Mouse (Mus musculus): Measurements from ENCODE around the gene Flt1.
A peak's percentile ranks its signal among the peaks of the same experiment; 100 is the strongest.

The Flt1 gene

DNA sequence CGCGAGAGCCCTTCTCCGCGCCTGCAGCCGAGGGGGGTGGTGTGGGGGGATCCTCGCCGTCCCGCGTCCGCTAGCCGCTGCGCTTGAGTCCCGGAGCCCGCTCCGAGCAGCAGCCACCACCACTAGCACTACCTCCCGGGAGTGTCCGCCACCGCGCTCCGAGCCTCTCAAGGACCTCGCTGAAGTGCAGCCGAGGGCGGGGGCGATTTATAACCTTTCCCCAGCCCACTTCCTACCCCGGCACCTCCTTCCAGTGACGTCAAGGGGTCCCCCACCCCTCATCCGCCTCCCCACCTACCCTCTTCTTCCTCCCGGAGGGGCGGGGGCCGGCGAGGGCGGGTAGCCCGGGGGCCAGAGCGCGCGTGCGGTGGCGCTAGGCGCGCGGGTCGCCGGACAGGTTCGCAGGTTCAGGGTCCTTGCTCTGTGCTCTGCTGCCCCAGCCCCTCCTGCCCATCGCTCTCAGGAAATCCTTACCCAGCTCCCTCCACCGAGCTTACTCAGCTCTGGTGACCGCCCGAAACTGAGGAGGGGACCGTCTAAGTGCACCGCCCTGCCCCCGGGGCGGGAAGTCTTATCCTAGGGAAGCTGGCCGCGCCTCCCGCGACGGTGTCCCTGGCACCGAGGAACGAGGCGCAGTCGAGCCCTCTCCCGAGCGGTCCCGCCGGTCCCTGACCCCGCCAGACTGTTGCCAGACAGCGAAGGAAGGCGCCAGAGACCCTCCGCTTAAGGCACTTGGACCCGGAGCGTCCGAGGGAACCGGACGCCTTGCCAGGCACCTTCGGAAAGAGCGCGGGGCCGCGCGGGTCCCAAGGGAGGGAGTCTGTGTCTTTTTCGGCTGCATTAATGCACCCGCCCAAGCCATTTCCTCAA, at the start of gene Flt1:
Gene Flt1, minus strand, starts transcription at position 181 of the 870 bp plus-strand sequence.
- DNase-seq (ENCODE audit: low spot score in 2 of 2), result no peak

DNA sequence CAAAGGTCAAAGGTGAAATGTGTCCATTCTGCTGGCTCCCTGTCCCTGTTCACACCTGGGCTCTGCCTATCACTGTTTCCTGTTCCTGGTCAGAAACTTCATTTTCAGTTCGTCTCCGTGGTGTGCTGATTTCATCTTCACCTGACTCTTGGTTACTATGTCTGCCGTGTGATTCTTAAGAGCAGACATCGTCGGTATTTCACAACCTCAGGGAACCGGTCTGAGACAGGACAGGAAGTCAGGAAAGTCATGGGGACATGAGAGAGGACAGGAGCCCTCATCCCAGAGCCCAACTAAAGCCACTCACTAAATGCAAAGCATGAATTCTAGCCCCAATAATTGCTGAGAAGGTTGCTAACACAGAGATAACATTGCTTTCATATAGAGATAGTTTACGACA, 49.4 kb upstream of the Flt1 start:
- DNase-seq (ENCODE audit: low spot score in 2 of 2), result no peak

- no peak for DNase-seq (ENCODE audit: low spot score in 2 of 2)
These were observed 44.1 kb upstream of the Flt1 start for GRCm38 (mm10) chr5:147769918-147770317.

DNA sequence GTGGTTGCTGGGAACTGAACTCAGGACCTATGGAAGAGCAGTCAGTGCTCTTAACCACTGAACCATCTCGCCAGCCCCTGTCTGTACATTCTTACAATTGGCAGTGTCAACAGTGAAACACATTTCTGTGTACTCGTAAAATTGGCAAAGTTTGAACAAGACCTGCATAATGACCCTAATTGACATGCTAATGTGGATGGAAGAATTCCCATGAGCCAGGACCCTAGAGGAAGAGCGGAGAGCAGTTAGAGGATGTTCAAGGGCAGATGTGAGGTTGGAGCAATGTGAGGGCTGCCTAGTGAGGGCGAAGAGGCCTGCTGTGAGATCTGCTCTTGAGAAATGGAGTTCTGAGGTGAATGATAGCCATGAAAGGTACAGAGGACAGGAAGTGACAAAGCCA, 38.2 kb upstream of the Flt1 start:
- no peak for DNase-seq (ENCODE audit: low spot score in 2 of 2)

- DNase-seq (ENCODE audit: low spot score in 2 of 2), result no peak
These were observed 36.2 kb upstream of the Flt1 start for GRCm38 (mm10) chr5:147761984-147762383.

DNA sequence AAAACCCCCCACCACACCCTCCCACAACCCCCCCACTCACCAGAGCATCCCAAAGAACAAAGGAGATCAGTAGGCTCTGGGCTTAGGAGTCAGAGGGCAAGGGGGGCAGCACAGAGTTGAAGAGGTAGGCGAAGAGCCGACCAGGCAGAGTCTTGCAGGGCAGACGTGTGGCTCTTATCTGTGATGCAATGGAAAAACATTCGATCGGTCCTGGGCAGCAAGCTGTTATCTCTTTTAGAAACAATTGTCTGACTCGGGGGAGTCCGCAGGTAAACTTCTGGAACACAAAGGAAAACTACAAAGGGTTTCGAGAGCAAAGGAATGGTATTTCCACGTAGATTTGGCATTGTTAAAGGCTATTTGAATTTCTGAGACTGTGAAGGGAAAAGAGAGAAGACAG, 35.5 kb upstream of the Flt1 start:
- DNase-seq (ENCODE audit: low spot score in 2 of 2), result no peak

GRCm38 (mm10) chr5:147758640-147759319, 33.0 kb upstream of the Flt1 start:
- DNase-seq (ENCODE audit: low spot score in 2 of 2), result no peak

- DNase-seq (ENCODE audit: low spot score in 2 of 2), result no peak
These were observed 32.2 kb upstream of the Flt1 start for GRCm38 (mm10) chr5:147757832-147758587.

DNA sequence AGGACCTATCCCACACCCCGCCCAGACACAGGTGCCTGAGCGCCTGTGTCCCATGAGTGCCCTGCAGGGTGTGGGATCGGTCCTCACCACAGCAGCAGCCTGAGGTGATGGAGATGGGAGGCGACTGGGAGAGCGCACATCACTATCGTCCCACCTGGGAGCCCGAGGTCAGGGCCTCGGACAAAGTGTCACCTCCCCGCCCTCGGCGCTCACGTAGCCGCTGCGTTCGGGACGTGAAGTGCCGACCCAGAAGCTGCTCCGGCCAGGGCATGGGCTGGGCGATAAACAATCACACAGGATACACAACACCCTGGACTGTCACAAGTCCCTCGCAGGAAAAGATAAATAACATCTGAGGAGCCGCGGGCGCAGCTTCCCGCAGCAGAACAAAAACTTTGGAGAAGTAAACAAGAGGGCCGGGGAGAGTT, 27.1 kb upstream of the Flt1 start:
- DNase-seq (ENCODE audit: low spot score in 2 of 2), result no peak

DNA sequence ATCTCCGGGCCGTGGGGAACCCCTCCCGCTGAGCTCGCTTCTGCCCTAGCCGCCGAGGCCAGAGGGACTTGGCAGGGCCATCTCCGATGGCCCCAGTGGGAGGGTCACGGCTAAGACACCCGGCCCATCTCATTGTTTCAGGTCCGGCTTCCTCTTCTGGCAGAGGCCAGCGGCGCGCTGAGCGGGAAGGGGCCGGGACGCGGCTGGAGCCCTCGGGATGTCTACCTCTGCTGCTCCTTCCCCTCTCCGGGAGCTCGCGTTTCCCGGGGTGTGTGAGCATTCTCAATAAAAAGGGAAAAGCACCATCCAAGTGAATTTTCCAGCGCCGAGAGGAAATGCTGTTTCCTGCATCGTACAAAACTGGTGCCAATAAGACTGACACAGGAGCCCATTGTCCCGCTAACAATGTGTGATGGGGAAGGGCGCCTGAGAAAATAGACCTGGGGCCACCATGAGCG, 25.9 kb upstream of the Flt1 start:
- peak in 1 of 2 experiments; percentile 13 for DNase-seq (ENCODE audit: low spot score in 2 of 2)

- no peak for DNase-seq (ENCODE audit: low spot score in 2 of 2)
These were observed 24.2 kb upstream of the Flt1 start for GRCm38 (mm10) chr5:147749972-147750371.

DNA sequence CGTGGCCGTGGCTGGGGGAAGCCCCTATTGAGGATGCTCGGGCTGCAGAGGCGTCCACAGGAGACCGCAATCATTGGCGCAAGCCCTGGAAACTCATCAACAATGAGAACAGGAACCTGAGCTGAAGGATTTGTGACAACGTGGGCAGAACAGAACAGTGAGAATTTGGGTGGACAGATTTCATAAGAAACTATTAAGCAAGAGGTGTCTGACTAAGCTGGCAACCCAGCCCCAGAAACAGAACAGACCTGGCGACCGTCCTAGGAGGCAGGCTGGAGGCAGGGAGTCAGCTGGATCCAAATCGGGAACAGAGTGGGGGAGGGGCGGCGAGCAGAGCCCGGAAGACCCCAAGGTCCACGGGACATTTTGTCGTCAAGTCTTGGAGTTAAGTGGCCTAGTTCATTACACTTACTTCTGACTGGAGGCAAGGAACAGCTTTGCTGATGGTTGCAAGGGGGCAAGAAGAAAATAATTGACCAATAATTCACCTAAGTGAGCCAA, 22.3 kb upstream of the Flt1 start:
- DNase-seq (ENCODE audit: low spot score in 2 of 2), result peak in 1 of 2 experiments; percentile 10

GRCm38 (mm10) chr5:147744900-147745653, 19.3 kb upstream of the Flt1 start:
- no peak for DNase-seq (ENCODE audit: low spot score in 2 of 2)

GRCm38 (mm10) chr5:147742468-147743111, 16.8 kb upstream of the Flt1 start:
- no peak for DNase-seq (ENCODE audit: low spot score in 2 of 2)

DNA sequence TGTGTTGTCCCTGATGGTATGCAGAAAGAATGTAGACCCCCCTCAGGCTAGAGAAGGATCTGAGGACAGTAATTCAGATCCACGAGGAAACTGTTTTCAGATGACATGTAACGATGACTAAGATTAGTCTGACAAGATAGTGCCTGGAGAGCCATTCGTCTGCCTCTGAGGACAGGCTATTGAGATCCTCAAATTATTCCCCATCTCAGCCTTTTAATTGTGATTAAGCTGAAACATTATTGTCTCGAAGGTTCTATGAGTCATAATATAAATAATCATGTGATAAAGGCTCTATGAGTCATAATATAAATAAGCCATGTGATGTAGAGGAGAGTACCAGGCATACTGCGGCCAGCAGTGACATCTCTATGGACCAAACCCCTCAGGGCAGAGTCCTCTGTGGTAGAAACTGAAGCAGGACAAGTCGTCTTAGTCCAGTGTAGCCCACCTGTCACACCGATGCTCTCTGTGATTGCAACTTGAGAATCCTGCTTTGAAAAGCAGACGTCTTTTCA, 11.0 kb upstream of the Flt1 start:
- DNase-seq (ENCODE audit: low spot score in 2 of 2), result no peak

DNA sequence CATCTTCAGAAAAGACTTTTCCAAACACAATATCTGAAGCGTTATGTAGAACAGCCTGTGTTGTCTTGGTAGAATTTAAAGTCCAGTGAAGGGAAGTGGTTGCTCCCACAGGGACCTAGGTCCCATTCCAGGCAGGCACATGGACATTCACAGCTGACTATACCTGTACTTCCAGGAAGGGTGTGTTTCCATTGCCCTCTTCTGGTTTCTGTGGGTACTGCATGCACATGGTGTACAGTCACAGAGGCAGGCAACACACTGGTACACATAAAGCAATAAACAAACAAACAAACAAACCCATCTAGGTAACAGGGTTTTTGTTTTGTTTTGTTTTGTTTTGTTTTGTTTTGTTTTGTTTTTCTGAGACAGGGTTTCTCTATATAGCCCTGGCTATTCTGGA, 7.9 kb upstream of the Flt1 start:
- no peak for DNase-seq (ENCODE audit: low spot score in 2 of 2)

DNA sequence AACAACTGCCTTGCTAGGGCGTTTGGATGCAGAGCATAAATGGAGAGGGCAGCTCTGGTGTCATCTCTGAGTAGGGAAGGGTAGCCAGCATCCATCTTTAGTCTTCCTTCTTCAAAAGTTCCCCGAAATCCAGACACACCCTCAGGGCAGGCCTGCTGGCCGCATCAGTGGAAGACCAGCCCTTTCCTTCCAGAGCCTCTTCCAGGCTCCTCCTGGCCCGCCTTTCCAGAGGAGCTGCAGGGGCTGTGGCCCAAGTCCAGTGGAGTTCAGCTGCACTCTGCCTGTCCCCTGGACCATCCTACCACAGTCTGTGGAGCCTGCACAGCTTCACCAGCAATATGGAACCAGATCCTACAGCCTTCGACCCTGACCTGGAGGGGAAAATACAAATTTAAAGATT, 7.1 kb upstream of the Flt1 start:
- DNase-seq (ENCODE audit: low spot score in 2 of 2), result no peak

GRCm38 (mm10) chr5:147727481-147727880, 1.7 kb upstream of the Flt1 start:
- DNase-seq (ENCODE audit: low spot score in 2 of 2), result no peak

DNA sequence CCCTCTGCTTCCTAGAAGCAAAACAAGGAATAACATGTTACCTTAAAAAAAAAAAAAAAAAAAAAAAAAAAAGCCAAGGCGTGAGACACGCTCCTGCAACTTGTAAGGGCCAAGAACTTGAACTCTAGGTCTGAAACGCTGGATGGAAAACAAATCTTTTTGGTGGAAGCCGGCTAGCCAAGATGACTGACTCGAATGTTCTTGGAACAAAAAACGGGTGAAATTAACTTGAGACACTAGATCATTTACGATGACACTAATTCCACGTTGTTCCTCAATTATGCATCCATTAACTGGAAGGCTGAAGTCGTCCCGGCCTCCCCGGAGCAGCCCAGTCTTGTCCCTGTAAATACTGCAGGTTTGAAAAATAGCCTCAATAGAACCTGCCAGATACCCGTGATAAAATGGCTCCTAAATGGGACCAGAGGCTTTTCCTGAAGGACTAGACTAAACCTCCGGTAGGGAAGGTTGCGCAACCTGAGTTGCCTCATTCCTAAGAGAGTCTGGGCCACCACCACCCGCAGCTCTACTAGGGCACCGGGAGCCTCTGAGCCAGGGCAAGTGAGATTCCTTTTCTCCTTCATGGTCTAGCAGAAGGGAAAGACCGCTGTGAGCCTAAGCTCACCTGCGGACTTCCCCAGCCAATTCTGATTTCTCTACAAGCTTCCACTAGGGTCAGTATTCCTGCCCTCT, 1.0 kb upstream of the Flt1 start:
- no peak for DNase-seq (ENCODE audit: low spot score in 2 of 2)

Data from right cerebral cortex, adult 2 months (tissue).